Mouse (Mus musculus) 416B (cell line): ENCODE results near the gene Olfr867.

Source experiments
- DNase-seq: peaks from one replicate; pipeline ENCODE4 v3.0.0; 2011; ENCODE audit warnings: low read depth

The Olfr867 gene

GRCm38 (mm10) chr9:20057462-20057861 is at the start of gene Olfr867:
Gene Olfr867, minus strand, starts transcription at chr9:20057562.
- DNase-seq, result no peak

- no peak for DNase-seq
Observed at GRCm38 (mm10) chr9:20098326-20098725, 41.0 kb upstream of the Olfr867 start, which contains the start of gene Olfr868. Gene Olfr868, plus strand, starts transcription at chr9:20098626.

GRCm38 (mm10) chr9:20073523-20074177 is 16.3 kb upstream of the Olfr867 start:
- no peak for DNase-seq

GRCm38 (mm10) chr9:20071291-20071690 is 13.9 kb upstream of the Olfr867 start:
- no peak for DNase-seq

- no peak for DNase-seq
Observed at GRCm38 (mm10) chr9:20070236-20070635, 12.9 kb upstream of the Olfr867 start.

GRCm38 (mm10) chr9:20047964-20048363 is 9.4 kb downstream of the Olfr867 start:
- no peak for DNase-seq

- no peak for DNase-seq
Observed at GRCm38 (mm10) chr9:20027935-20028334, 29.4 kb downstream of the Olfr867 start, which contains the start of gene Olfr866. Gene Olfr866, minus strand, starts transcription at chr9:20028035.
